Mouse (Mus musculus) lung, postnatal 0 days (tissue): ENCODE measurements at regions not wholly inside any gene's neighbourhood (a gene's known extent, or its start where the extent isn't known, plus 50 kb on each side); places are given as distances from the start of the nearest gene placed in this dataset.

Experiments used
- CTCF ChIP-seq: IDR thresholded peaks from 2 replicates; pipeline ENCODE4 v1.5.1; 2016; ENCODE audit warnings: antibody characterized with exemption, mild to moderate bottlenecking
- EP300 ChIP-seq: IDR thresholded peaks from 2 replicates; pipeline ENCODE4 v1.6.1; 2016; ENCODE audit warnings: antibody characterized with exemption, mild to moderate bottlenecking, control low read depth

GRCm38 (mm10) chr13:40413074-40413473 is 51.8 kb upstream of the Ofcc1 start:
- TF ChIP-seq EP300, result no peak
- TF ChIP-seq CTCF, result no peak
